Mouse (Mus musculus): ENCODE data around the gene Znhit1. TPM values are rescaled to one million over a fixed set of nuclear protein-coding genes. Genes with fewer than 3 reads are reported as not detected.
"Not testable (repeated sequence)": the region's sequence is repeated elsewhere in the genome, so short reads cannot be mapped to it uniquely, and the experiment has no call there.

Znhit1 gene
- polyA plus RNA-seq, 1 experiment from 2014 or later: 66.8 TPM

DNA sequence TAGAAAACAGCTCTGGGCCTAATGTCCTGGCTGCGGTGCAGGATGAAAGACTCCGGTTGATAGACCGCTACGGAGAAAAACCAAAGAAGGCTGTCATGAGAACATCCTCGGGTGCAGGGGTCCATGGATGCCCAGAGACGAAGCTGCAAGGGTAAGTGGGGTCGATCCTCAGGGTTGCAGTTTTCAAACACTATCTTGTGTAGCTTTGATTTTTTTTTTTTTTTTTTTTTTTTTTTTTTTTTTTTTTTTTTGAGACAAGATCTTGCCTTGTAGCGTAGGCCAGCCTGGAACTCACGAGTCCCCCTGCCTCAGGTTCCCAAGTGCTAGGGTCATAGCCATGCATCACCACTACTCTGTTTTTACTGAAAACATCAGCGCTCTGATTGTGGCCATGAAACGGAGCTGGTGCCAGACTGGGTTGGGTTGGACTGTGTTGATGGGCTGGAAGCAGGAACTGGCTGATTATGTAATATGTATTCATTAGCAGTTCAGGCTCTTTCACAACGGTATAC is 34.3 kb downstream of the Znhit1 start:
- no peak for DNase-seq (ENCODE audit: low spot score)

DNA sequence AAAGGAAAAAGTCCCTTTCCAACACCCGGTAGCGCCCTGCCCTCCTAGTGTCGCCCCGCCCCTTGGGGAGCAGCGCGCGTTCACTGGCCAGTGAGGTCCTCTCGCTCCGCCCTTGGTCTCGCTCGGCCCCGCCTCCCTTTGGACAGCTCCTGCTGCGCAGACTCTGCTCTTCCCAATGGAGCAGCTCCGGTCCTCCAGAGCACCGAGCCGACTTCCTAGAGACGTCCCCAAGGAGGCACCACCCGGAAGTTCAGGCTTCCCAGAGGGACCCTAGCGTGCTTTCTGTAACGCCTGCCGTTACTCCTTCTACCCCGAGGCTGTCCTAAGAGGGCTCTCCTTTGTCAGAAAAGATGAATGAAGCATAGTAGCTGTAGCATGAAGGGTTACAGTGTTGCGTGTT is 34.8 kb downstream of the Znhit1 start, which contains the start of gene Fis1:
Gene Fis1 (plus strand): TSS at position 261 of the 400 bp plus-strand sequence.
- peak; percentile 78 for DNase-seq (ENCODE audit: low spot score)

- DNase-seq (ENCODE audit: low spot score): no peak
These were observed 35.7 kb downstream of the Znhit1 start for GRCm38 (mm10) chr5:136952153-136952552.

DNA sequence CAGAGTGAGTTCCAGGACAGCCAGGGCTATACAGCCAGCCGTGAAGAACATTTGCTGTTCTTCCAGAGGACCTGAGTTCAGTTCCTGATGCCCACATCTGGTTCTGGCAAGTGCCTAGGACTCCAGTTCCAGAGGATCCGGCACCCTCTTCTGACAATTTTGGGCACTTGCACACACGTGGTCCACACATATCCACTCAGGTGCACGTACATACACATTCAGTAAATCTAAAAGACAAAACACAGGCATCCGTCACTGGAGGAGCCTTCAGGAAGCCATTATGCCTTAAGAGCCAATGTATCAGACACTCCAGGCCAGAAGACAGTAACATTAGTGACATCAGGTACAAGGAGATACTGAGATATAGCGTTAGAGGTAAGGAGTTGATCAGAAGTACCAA is 37.3 kb downstream of the Znhit1 start:
- DNase-seq (ENCODE audit: low spot score): no peak

- not testable (repeated sequence) for DNase-seq (ENCODE audit: low spot score)
These were observed 38.1 kb downstream of the Znhit1 start for GRCm38 (mm10) chr5:136949551-136950336.

DNA sequence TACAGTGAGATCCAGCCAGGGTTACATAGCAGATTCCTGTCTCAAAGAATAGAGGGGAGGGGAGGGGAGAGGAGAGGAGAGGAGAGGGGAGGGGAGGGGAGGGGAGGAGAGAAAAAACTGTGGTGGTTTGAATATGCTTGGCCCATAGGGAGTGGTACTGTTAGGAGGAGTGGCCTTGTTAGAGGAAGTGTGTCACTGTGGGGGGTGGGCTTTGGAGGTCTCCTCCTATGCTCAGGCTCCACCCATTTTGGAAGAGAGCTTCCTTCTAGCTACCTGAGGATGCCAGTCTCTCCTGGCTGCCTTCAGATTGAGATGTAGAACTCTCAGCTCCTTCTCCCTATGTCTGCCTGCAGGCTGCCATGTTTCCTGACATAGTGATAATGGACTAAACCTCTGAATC is 39.9 kb downstream of the Znhit1 start:
- no peak for DNase-seq (ENCODE audit: low spot score)

GRCm38 (mm10) chr5:136945084-136945483 is 42.7 kb downstream of the Znhit1 start:
- DNase-seq (ENCODE audit: low spot score): no peak

DNA sequence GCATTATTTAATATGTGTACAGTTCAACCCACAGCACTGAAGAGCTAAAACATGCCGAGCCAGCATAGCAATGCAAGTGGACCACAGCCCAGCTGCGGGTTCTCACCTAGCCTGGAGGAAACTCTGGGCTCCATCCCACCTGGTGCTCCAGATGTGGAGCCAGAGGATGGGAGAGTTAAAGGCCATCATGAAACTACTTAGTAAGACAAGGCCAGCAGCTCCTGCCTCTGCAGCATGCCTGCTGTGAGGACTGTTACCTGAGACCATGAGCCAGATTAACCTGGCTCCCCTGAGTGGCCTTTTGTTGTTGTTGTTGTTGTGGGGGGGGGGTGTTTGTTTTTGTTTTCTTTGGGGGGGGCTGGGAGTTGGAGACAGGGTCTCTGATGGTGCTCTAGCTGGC is 44.4 kb downstream of the Znhit1 start:
- no peak for DNase-seq (ENCODE audit: low spot score)

GRCm38 (mm10) chr5:136942781-136943180 is 45.0 kb downstream of the Znhit1 start:
- DNase-seq (ENCODE audit: low spot score): no peak

DNA sequence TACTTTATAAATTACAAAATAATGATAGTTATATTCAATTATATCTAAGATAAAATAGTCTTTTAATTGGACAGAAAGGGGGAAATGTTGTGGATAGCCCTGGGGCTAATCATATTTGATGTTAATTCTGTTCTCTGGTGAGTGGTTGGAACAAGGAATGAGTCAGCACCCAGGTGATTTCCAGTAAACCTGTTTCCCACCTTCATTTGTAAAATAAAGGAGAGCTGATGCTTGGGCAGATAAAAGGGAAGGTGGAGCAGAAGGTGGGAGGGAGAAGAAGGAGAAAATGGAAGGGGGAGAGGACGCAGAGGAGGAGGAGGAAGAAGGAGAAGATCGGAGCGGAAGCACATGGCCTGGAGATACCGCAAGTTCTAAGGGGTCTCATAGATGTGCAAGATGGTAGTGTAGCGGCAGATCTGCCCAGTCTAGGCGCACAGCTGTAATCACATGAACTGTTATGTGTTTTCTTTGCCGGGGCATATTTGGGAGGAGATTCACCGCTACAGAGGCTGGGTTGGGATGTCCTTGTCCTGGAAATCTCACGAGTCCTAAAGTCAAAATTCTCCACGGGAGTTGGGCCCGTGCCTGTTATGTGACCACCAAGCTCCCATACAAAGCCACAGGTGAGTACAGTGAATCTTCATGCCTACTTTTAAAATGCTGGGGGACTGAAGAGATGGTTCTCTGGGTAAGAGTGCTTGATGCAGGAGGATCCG is 46.8 kb downstream of the Znhit1 start:
- no peak for DNase-seq (ENCODE audit: low spot score)

DNA sequence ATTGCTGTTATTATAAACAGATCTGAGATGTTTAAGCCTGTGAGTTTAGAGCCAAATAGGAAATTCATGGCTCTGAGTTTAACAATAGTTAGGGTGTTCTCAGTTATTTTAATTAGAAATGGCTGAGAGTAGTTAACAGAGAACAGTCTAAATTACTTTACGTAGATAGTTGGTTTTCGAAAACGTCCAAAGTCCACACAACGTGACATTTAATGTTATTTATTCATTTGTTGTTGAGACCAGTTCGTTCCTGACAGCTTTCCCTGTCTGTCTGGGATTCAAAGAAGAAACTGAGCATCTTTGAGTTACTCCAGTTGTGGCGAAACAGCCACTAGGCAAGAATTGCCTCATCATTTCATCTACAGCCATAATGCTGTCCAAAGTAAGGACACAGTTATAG is 47.8 kb downstream of the Znhit1 start:
- DNase-seq (ENCODE audit: low spot score): not testable (repeated sequence)

DNA sequence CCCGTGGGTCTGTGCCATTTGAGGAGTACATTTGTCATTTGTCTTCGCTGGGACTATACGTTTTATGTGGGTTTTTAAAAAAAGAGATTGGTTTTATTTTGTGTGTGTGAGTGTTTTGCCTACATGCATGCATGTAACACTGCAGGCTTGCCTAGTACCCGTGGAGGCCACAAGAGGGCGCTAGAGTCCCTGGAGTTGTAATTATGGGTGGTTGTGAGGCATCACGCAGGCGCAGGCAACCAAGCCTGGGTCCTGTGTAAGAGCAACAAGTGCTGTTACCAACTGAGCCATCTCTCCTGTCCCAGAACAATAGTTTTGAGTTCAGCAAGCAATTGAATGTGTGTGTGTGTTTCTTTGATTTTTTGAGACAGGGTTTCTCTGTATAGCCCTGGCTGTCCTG is 48.5 kb downstream of the Znhit1 start:
- peak; percentile 7 for DNase-seq (ENCODE audit: low spot score)

- no peak for DNase-seq (ENCODE audit: low spot score)
These were observed 50.2 kb downstream of the Znhit1 start for GRCm38 (mm10) chr5:136937621-136938020.

DNA sequence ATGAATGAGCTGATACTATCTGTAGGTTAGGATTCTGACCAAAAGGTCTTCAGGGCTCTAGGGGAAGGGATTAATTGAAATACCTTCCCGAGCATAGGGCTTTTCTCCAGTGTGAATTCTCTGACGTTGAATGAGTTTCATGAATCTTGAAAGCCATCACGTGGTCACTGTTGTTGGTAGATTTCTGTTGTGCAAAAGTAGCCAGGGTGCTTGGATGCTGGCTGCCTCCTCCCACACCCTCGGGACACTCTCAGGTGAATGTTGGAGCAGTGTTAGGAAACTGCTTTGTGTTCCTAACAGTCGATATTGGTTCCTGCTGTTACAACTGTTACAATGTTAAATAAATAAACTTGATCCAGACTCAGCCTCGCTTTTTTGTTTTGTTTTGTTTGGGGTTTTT is 51.1 kb downstream of the Znhit1 start:
- no peak for DNase-seq (ENCODE audit: low spot score)

- peak; percentile 8 for DNase-seq (ENCODE audit: low spot score)
These were observed 51.7 kb downstream of the Znhit1 start for GRCm38 (mm10) chr5:136935905-136936695.

DNA sequence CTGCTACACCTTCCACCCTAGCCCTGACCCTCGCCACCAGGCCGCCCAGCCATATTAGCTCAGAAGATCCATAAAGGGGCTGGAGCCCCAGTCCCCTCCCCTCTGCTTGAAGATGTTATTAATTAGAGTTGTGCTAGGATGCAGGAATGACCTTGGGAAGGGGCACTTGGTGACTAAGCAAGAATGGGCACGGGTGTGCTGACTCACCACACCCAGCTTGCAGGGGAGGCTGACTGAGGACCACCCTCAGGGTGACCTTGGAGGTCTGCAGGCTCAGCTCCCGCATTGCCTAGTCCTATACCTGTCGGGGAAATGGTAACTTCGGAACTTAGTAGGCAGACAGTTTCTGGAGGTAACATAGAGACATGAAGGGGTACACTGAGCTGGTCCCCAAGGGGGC is 53.9 kb downstream of the Znhit1 start:
- no peak for DNase-seq (ENCODE audit: low spot score)

DNA sequence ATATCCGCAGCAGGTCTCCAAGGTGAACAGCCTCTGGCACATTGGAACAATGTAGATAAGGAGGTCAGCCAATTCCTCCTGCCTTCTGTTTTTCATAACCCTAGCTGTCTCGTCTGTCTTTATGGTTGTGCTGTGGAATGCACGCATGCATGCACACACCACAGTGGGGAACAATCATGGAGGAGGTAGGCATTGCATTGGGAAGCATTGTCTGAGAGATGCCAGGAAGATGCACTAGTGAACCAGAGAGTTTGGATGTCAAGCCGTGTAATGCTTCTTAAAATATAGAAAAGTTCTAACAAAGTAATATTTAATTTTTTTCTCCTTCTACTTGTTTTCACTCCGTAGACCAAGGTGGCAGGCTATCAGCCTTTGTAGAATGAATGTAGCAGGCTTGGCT is 54.9 kb downstream of the Znhit1 start:
- DNase-seq (ENCODE audit: low spot score): no peak

All from thymus, postnatal 0 days (tissue).